Mouse (Mus musculus): ENCODE results near the gene Rab3ip. TPM values are rescaled to one million over a fixed set of nuclear protein-coding genes. Genes with fewer than 3 reads are reported as not detected.

Gene Rab3ip
- polyA plus RNA-seq, 2 experiments = 6.6 to 7.4 TPM

GRCm38 (mm10) chr10:116906794-116907193, 43.8 kb downstream of the Rab3ip start:
- TF ChIP-seq CTCF (IDR thresholded peaks at IDR 0.05; ENCODE audit: low read depth) (no peak), EP300 (IDR thresholded peaks at IDR 0.05; ENCODE audit: low read depth) (no peak)
- H3K9ac ChIP-seq (replicated peaks) = no peak overlapping the region
- H3K4me3 ChIP-seq (ENCODE audit: insufficient read depth in 1 of 2, low read depth in 2 of 2, low read length in 2 of 2) = no peak overlapping the region
- H3K27ac ChIP-seq = no peak overlapping the region
- no peak overlapping the region for H3K4me2 ChIP-seq (ENCODE audit: low read depth)
- no peaks in the 10 kb centered on the region for H3K27me3 ChIP-seq (ENCODE audit: control insufficient read depth, insufficient read depth, low read length)
- H3K9me3 ChIP-seq (ENCODE audit: control insufficient read depth, low read length) = no peaks in the 10 kb centered on the region
- ATAC-seq (ENCODE audit: insufficient read depth) = no peak
- no peak for DNase-seq (ENCODE audit: low read depth in 3 of 3, low spot score in 3 of 3)
- peaks cover 5 to 18% of the 10 kb centered on the region in 2 experiments; a peak in 3 of 4 replicates for H3K4me1 ChIP-seq (replicated peaks; ENCODE audit: control insufficient read depth in 2 of 2, insufficient read depth in 2 of 2, low read length in 1 of 2)
- 87% methylated on average over 9 of the region's 9 CpGs for WGBS (ENCODE audit: insufficient replicate concordance)
- no peaks in the 10 kb centered on the region; the same call in none of the 2 replicates for H3K36me3 ChIP-seq (replicated peaks; ENCODE audit: control insufficient read depth, insufficient read depth, low read depth)

- H3K4me1 ChIP-seq (replicated peaks; ENCODE audit: control insufficient read depth in 2 of 2, insufficient read depth in 2 of 2, low read length in 1 of 2) = peaks cover 0 to 11% of the 10 kb centered on the region in 2 experiments; a peak in 3 of 4 replicates
- no peak for DNase-seq (ENCODE audit: low read depth in 3 of 3, low spot score in 3 of 3)
- H3K9me3 ChIP-seq (ENCODE audit: control insufficient read depth, low read length) = no peaks in the 10 kb centered on the region
- no peaks in the 10 kb centered on the region for H3K27me3 ChIP-seq (ENCODE audit: control insufficient read depth, insufficient read depth, low read length)
- 71% methylated on average over 10 of the region's 10 CpGs for WGBS (ENCODE audit: insufficient replicate concordance)
- no peak for TF ChIP-seq EP300 (IDR thresholded peaks at IDR 0.05; ENCODE audit: low read depth)
- no peak for TF ChIP-seq CTCF (IDR thresholded peaks at IDR 0.05; ENCODE audit: low read depth)
- ATAC-seq (ENCODE audit: insufficient read depth) = no peak
- no peak overlapping the region for H3K9ac ChIP-seq (replicated peaks)
- H3K4me3 ChIP-seq (ENCODE audit: insufficient read depth in 1 of 2, low read depth in 2 of 2, low read length in 2 of 2) = no peak overlapping the region
- no peak overlapping the region for H3K4me2 ChIP-seq (ENCODE audit: low read depth)
- H3K36me3 ChIP-seq (replicated peaks; ENCODE audit: control insufficient read depth, insufficient read depth, low read depth) = no peaks in the 10 kb centered on the region; the same call in none of the 2 replicates
- H3K27ac ChIP-seq = no peak overlapping the region
Measured at GRCm38 (mm10) chr10:116904503-116904908, 46.1 kb downstream of the Rab3ip start.

- Histone ChIP-seq H3K4me2 (ENCODE audit: low read depth) (no peak within 1 kb of the TSS), H3K9me3 (ENCODE audit: control insufficient read depth, low read length) (no peaks in the 10 kb centered on the region), H3K9ac (replicated peaks) (no peak within 1 kb of the TSS), H3K4me1 (replicated peaks; ENCODE audit: control insufficient read depth in 2 of 2, insufficient read depth in 2 of 2, low read length in 1 of 2) (no peaks in the 10 kb centered on the region; a peak in 1 of 4 replicates), H3K27me3 (ENCODE audit: control insufficient read depth, insufficient read depth, low read length) (no peaks in the 10 kb centered on the region), H3K27ac (no peak within 1 kb of the TSS), H3K36me3 (replicated peaks; ENCODE audit: control insufficient read depth, insufficient read depth, low read depth) (no peaks in the 10 kb centered on the region), H3K4me3 (ENCODE audit: insufficient read depth in 1 of 2, low read depth in 2 of 2, low read length in 2 of 2) (no peak within 1 kb of the TSS)
- TF ChIP-seq EP300 (IDR thresholded peaks at IDR 0.05; ENCODE audit: low read depth) = no peak
- TF ChIP-seq CTCF (IDR thresholded peaks at IDR 0.05; ENCODE audit: low read depth) = no peak
- 57% methylated on average over 17 of the region's 17 CpGs for WGBS (ENCODE audit: insufficient replicate concordance)
- ATAC-seq (ENCODE audit: insufficient read depth) (no peak), DNase-seq (ENCODE audit: low read depth in 3 of 3, low spot score in 3 of 3) (no peak)
Measured at GRCm38 (mm10) chr10:116896336-116897177, 54.0 kb downstream of the Rab3ip start, which contains the start of gene Myrfl. TSS of gene Myrfl (minus strand) at chr10:116896919.

GRCm38 (mm10) chr10:116895108-116895833, 55.3 kb downstream of the Rab3ip start:
- DNase-seq (ENCODE audit: low read depth in 3 of 3, low spot score in 3 of 3) (no peak), ATAC-seq (ENCODE audit: insufficient read depth) (no peak)
- Histone ChIP-seq H3K4me3 (ENCODE audit: insufficient read depth in 1 of 2, low read depth in 2 of 2, low read length in 2 of 2) (no peak overlapping the region), H3K27me3 (ENCODE audit: control insufficient read depth, insufficient read depth, low read length) (no peaks in the 10 kb centered on the region), H3K4me1 (replicated peaks; ENCODE audit: control insufficient read depth in 2 of 2, insufficient read depth in 2 of 2, low read length in 1 of 2) (no peaks in the 10 kb centered on the region; a peak in 1 of 4 replicates), H3K9ac (replicated peaks) (no peak overlapping the region), H3K9me3 (ENCODE audit: control insufficient read depth, low read length) (no peaks in the 10 kb centered on the region), H3K27ac (no peak overlapping the region), H3K36me3 (replicated peaks; ENCODE audit: control insufficient read depth, insufficient read depth, low read depth) (no peaks in the 10 kb centered on the region), H3K4me2 (ENCODE audit: low read depth) (no peak overlapping the region)
- 70% methylated on average over 12 of the region's 12 CpGs for WGBS (ENCODE audit: insufficient replicate concordance)
- TF ChIP-seq EP300 (IDR thresholded peaks at IDR 0.05; ENCODE audit: low read depth) = no peak
- TF ChIP-seq CTCF (IDR thresholded peaks at IDR 0.05; ENCODE audit: low read depth) = no peak

GRCm38 (mm10) chr10:116894540-116894939, 56.0 kb downstream of the Rab3ip start:
- H3K9ac ChIP-seq (replicated peaks) = no peak overlapping the region
- no peaks in the 10 kb centered on the region for H3K27me3 ChIP-seq (ENCODE audit: control insufficient read depth, insufficient read depth, low read length)
- TF ChIP-seq CTCF (IDR thresholded peaks at IDR 0.05; ENCODE audit: low read depth) (no peak), EP300 (IDR thresholded peaks at IDR 0.05; ENCODE audit: low read depth) (no peak)
- no peaks in the 10 kb centered on the region for H3K36me3 ChIP-seq (replicated peaks; ENCODE audit: control insufficient read depth, insufficient read depth, low read depth)
- no peaks in the 10 kb centered on the region; a peak in 1 of 4 replicates for H3K4me1 ChIP-seq (replicated peaks; ENCODE audit: control insufficient read depth in 2 of 2, insufficient read depth in 2 of 2, low read length in 1 of 2)
- no peak overlapping the region for H3K4me2 ChIP-seq (ENCODE audit: low read depth)
- no peak overlapping the region for H3K27ac ChIP-seq
- H3K9me3 ChIP-seq (ENCODE audit: control insufficient read depth, low read length) = no peaks in the 10 kb centered on the region
- WGBS (ENCODE audit: insufficient replicate concordance) = 73% methylated on average over 6 of the region's 6 CpGs
- ATAC-seq (ENCODE audit: insufficient read depth) = no peak
- H3K4me3 ChIP-seq (ENCODE audit: insufficient read depth in 1 of 2, low read depth in 2 of 2, low read length in 2 of 2) = no peak overlapping the region
- no peak for DNase-seq (ENCODE audit: low read depth in 3 of 3, low spot score in 3 of 3)
